Mouse (Mus musculus) cerebellum, adult 2 months (tissue): ENCODE results near the gene Ptges.

Experiments used
- CTCF ChIP-seq: fragments of 200-500 bp; IDR thresholded peaks from 2 replicates; pipeline ENCODE4 v1.5.1; 2011; ENCODE audit warnings: low read depth, mild to moderate bottlenecking, control low read depth, low read length, moderate library complexity, borderline replicate concordance; ENCODE audit not compliant: insufficient read depth
- POLR2A ChIP-seq: fragments of 200-500 bp; IDR thresholded peaks from 2 replicates; pipeline ENCODE4 v1.6.1; 2011; ENCODE audit warnings: low read length, control low read depth, borderline replicate concordance; ENCODE audit not compliant: insufficient read depth

- TF ChIP-seq POLR2A (no peak), CTCF (no peak)
Observed at GRCm38 (mm10) chr2:30936808-30937207, 7.1 kb upstream of the Ptges start.
